Mouse (Mus musculus) spleen, adult 18-20 months (tissue): ENCODE data around the gene Brwd3.
A peak's percentile ranks its signal among the peaks of the same experiment; 100 is the strongest.

Source experiments
- DNase-seq, 2 experiments: peaks; one replicate each; pipeline ENCODE4 v3.0.0; 2022; ENCODE audit warnings: mixed read lengths in 2 of 2

Brwd3 gene

GRCm38 (mm10) chrX:108834090-108834774 is at the start of gene Brwd3:
Brwd3 (minus strand) TSS chrX:108834372.
- DNase-seq: peak; percentile 56 to 75

GRCm38 (mm10) chrX:108862632-108863031 is 28.5 kb upstream of the Brwd3 start:
- no peak for DNase-seq

GRCm38 (mm10) chrX:108842705-108843104 is 8.5 kb upstream of the Brwd3 start:
- no peak for DNase-seq

GRCm38 (mm10) chrX:108836416-108836815 is 2.2 kb upstream of the Brwd3 start:
- DNase-seq: no peak

- no peak for DNase-seq
Measured at GRCm38 (mm10) chrX:108835233-108835632, 1.1 kb upstream of the Brwd3 start.

- DNase-seq: peak; percentile 8 to 22
Measured at GRCm38 (mm10) chrX:108833381-108834020, 671 bp downstream of the Brwd3 start.

GRCm38 (mm10) chrX:108832674-108833189 is 1.4 kb downstream of the Brwd3 start:
- peak; percentile 65 to 68 for DNase-seq

GRCm38 (mm10) chrX:108831231-108831630 is 2.9 kb downstream of the Brwd3 start:
- no peak for DNase-seq

- no peak for DNase-seq
Measured at GRCm38 (mm10) chrX:108828111-108828510, 6.1 kb downstream of the Brwd3 start.

GRCm38 (mm10) chrX:108797268-108797667 is 36.9 kb downstream of the Brwd3 start:
- no peak for DNase-seq

GRCm38 (mm10) chrX:108783724-108784123 is 50.4 kb downstream of the Brwd3 start:
- DNase-seq: no peak

GRCm38 (mm10) chrX:108731755-108732154 is 102.4 kb downstream of the Brwd3 start:
- DNase-seq: no peak

GRCm38 (mm10) chrX:108729564-108729963 is 104.6 kb downstream of the Brwd3 start:
- no peak for DNase-seq

GRCm38 (mm10) chrX:108729068-108729467 is 105.1 kb downstream of the Brwd3 start:
- DNase-seq: no peak

- DNase-seq: no peak
Measured at GRCm38 (mm10) chrX:108728334-108728733, 105.8 kb downstream of the Brwd3 start.

- DNase-seq: no peak
Measured at GRCm38 (mm10) chrX:108724241-108724640, 109.9 kb downstream of the Brwd3 start.

GRCm38 (mm10) chrX:108722447-108722846 is 111.7 kb downstream of the Brwd3 start:
- DNase-seq: no peak

- no peak for DNase-seq
Measured at GRCm38 (mm10) chrX:108704312-108704711, 129.9 kb downstream of the Brwd3 start.
